Mouse (Mus musculus) MEL (cell line): ENCODE measurements at regions not wholly inside any gene's neighbourhood (a gene's known extent, or its start where the extent isn't known, plus 50 kb on each side); places are given as distances from the start of the nearest gene placed in this dataset.

Source experiments
- CHD2 ChIP-seq: IDR thresholded peaks from 2 replicates; pipeline ENCODE4 v1.6.1; 2011; ENCODE audit warnings: low read length, improper control_type of control experiment
- CTCF ChIP-seq, 3 experiments: IDR thresholded peaks in 2 of 3; conservative IDR thresholded peaks in 1 of 3; 2 replicates each; pipeline ENCODE4 v1.5.1; 2011 to 2012; ENCODE audit warnings: low read length in 3 of 3, low read depth in 2 of 3, mild to moderate bottlenecking in 2 of 3, improper control_type of control experiment in 1 of 3, inconsistent platforms in 1 of 3, mixed read lengths in 1 of 3, moderate library complexity in 1 of 3; ENCODE audit not compliant: control insufficient read depth in 1 of 3, insufficient read depth in 1 of 3, poor library complexity in 1 of 3, severe bottlenecking in 1 of 3
- EP300 ChIP-seq, 2 experiments: IDR thresholded peaks; 2 replicates each; pipeline ENCODE4 v1.6.1; 2011; ENCODE audit warnings: improper control_type of control experiment in 2 of 2, low read length in 2 of 2, low read depth in 1 of 2, mild to moderate bottlenecking in 1 of 2
- POLR2A ChIP-seq, 2 experiments: IDR thresholded peaks; 2 replicates each; pipeline ENCODE4 v1.6.1; 2011 to 2012; ENCODE audit warnings: low read length in 2 of 2, mild to moderate bottlenecking in 2 of 2, control low read depth in 1 of 2, improper control_type of control experiment in 1 of 2, low read depth in 1 of 2, moderate library complexity in 1 of 2; ENCODE audit not compliant: control insufficient read depth in 1 of 2, insufficient read depth in 1 of 2, poor library complexity in 1 of 2
- POLR2AphosphoS2 ChIP-seq: IDR thresholded peaks from 2 replicates; pipeline ENCODE4 v1.6.1; 2011; ENCODE audit warnings: low read length, improper control_type of control experiment
- POLR2AphosphoS5 ChIP-seq: IDR thresholded peaks from 2 replicates; pipeline ENCODE4 v1.6.1; 2012; ENCODE audit warnings: low read depth, borderline replicate concordance, mild to moderate bottlenecking, inconsistent platforms, low read length, moderate library complexity, mixed read lengths
- RCOR1 ChIP-seq: IDR thresholded peaks from 2 replicates; pipeline ENCODE4 v1.6.1; 2012; ENCODE audit warnings: low read depth, mild to moderate bottlenecking, inconsistent platforms, low read length, improper control_type of control experiment
- SIN3A ChIP-seq: IDR thresholded peaks from 2 replicates; pipeline ENCODE4 v1.6.1; 2012; ENCODE audit warnings: low read length, improper control_type of control experiment, inconsistent platforms
- TAL1 ChIP-seq: IDR thresholded peaks from 2 replicates; pipeline ENCODE4 v1.6.1; 2012; ENCODE audit warnings: mild to moderate bottlenecking, inconsistent platforms, low read length, moderate library complexity, mixed read lengths
- TCF12 ChIP-seq: IDR thresholded peaks from 2 replicates; pipeline ENCODE4 v1.6.1; 2014; ENCODE audit warnings: low read depth, mild to moderate bottlenecking, inconsistent platforms, low read length, improper control_type of control experiment, moderate library complexity
- UBTF ChIP-seq: IDR thresholded peaks from 2 replicates; pipeline ENCODE4 v1.6.1; 2012; ENCODE audit warnings: low read depth, mild to moderate bottlenecking, inconsistent platforms, low read length, improper control_type of control experiment, moderate library complexity, borderline replicate concordance; ENCODE audit not compliant: insufficient read depth

GRCm38 (mm10) chr1:129106961-129107557, 166.0 kb upstream of the Thsd7b start:
- TF ChIP-seq POLR2AphosphoS2, result no peak
- no peak for TF ChIP-seq EP300 (IDR thresholded peaks at IDR 0.05; ENCODE audit: low read depth in 1 of 2, low read length in 2 of 2)
- no peak for TF ChIP-seq SIN3A
- no peak for TF ChIP-seq POLR2A (IDR thresholded peaks at IDR 0.05; ENCODE audit: control insufficient read depth in 1 of 2, insufficient read depth in 1 of 2, low read depth in 1 of 2, low read length in 2 of 2, poor library complexity in 1 of 2)
- TF ChIP-seq UBTF, result no peak
- TF ChIP-seq RCOR1, result no peak
- no peak for TF ChIP-seq TCF12
- TF ChIP-seq CTCF (IDR thresholded peaks at IDR 0.05 in 2 of 3, conservative IDR thresholded peaks at IDR 0.05 in 1 of 3; ENCODE audit: control insufficient read depth in 1 of 3, insufficient read depth in 1 of 3, low read depth in 2 of 3, low read length in 3 of 3, poor library complexity in 1 of 3, severe bottlenecking in 1 of 3), result no peak
- no peak for TF ChIP-seq CHD2
- no peak for TF ChIP-seq POLR2AphosphoS5
- no peak for TF ChIP-seq TAL1
